ENCODE assay signal across 8 mouse cellular contexts in genomic region chr12:104939372-104940026, GRCm38 (mm10).
A peak's percentile ranks its signal among the peaks of the same experiment; 100 is the strongest.
DNase-seq lines count a peak whose midpoint lies in the region; ATAC-seq and TF ChIP-seq lines count a peak whose summit lies in the region.

No protein-coding gene starts in this region.

- no peaks in the 10 kb centered on the region for H3K36me3 ChIP-seq in ES-Bruce4 (ENCODE audit: control insufficient read depth, insufficient read depth, low read length, poor library complexity, severe bottlenecking)
- H3K36me3 ChIP-seq in liver, embryonic 13.5 days, result peaks cover 42% of the 10 kb centered on the region
- no peaks in the 10 kb centered on the region for H3K36me3 ChIP-seq in neural tube, embryonic 13.5 days
- no peaks in the 10 kb centered on the region for H3K36me3 ChIP-seq in stomach, postnatal 0 days (ENCODE audit: control insufficient read depth, insufficient read depth, low read length)

- H3K4me3 ChIP-seq in ES-Bruce4 (ENCODE audit: low read depth, low read length), result no peak overlapping the region
- no peak overlapping the region for H3K4me3 ChIP-seq in liver, embryonic 13.5 days (replicated peaks)
- no peak overlapping the region for H3K4me3 ChIP-seq in neural tube, embryonic 13.5 days
- H3K4me3 ChIP-seq in stomach, postnatal 0 days (ENCODE audit: low read depth, low read length), result no peak overlapping the region

- ATAC-seq in erythroblast, adult 5-6 weeks (replicated peaks; ENCODE audit: low FRiP score, poor library complexity, severe bottlenecking), result peak; percentile 80
- no peak; the same call in 1 of the 2 replicates for ATAC-seq in liver, embryonic 13.5 days (ENCODE audit: low read depth)
- peak; percentile 88; the same call in 1 of the 2 replicates for ATAC-seq in neural tube, embryonic 13.5 days (ENCODE audit: low read depth)
- ATAC-seq in stomach, postnatal 0 days (ENCODE audit: low FRiP score, low TSS enrichment), result peak; percentile 58

- no peak overlapping the region for H3K4me2 ChIP-seq in liver, embryonic 13.5 days
- H3K4me2 ChIP-seq in neural tube, embryonic 13.5 days, result 0 out of 2 replicates have a peak overlapping the region, but pooled peaks have one; percentile 11
- no peak overlapping the region for H3K4me2 ChIP-seq in stomach, postnatal 0 days (replicated peaks; ENCODE audit: low read depth)

- WGBS in liver, embryonic 13.5 days (ENCODE audit: insufficient replicate concordance), result 63% methylated on average over 13 of the region's 13 CpGs
- WGBS in neural tube, embryonic 13.5 days, result 22% methylated on average over 13 of the region's 13 CpGs
- 40% methylated on average over 13 of the region's 13 CpGs for WGBS in stomach, postnatal 0 days

- intact Hi-C loops in heart, postnatal 10 days (cut with DNase I), result loop anchor here (1.0 to 5.0 kb wide), 4 partner anchors 101 to 499 kb away; no protein-coding TSS in a partner anchor

- no peaks in the 10 kb centered on the region; the same call in 1 of the 2 replicates for H3K9me3 ChIP-seq in ES-Bruce4 (replicated peaks; ENCODE audit: control insufficient read depth, insufficient read depth, low read length, poor library complexity, severe bottlenecking)
- H3K9me3 ChIP-seq in liver, embryonic 13.5 days (replicated peaks), result no peaks in the 10 kb centered on the region
- 0 out of 2 replicates have a peak, but pooled peaks cover 4% of the 10 kb centered on the region for H3K9me3 ChIP-seq in neural tube, embryonic 13.5 days
- no peaks in the 10 kb centered on the region for H3K9me3 ChIP-seq in stomach, postnatal 0 days (ENCODE audit: control insufficient read depth, low read length)

- H3K9ac ChIP-seq in ES-Bruce4 (ENCODE audit: low read depth, poor library complexity, severe bottlenecking), result no peak overlapping the region
- H3K9ac ChIP-seq in liver, embryonic 13.5 days, result no peak overlapping the region
- no peak overlapping the region for H3K9ac ChIP-seq in neural tube, embryonic 13.5 days
- H3K9ac ChIP-seq in stomach, postnatal 0 days (ENCODE audit: low read length), result no peak overlapping the region

- peak; percentile 43 for DNase-seq in brain, embryonic 18.5 days (ENCODE audit: low read depth, low spot score)
- DNase-seq in heart, postnatal 10 days, result peak; percentile 76 to 86
- peak; percentile 79 to 81 for DNase-seq in kidney, postnatal 25 days
- DNase-seq in liver, embryonic 13.5 days, result peak; percentile 44
- peak; percentile 80 for DNase-seq in stomach, postnatal 0 days (ENCODE audit: low spot score)

- no peak overlapping the region for H3K27ac ChIP-seq in ES-Bruce4 (ENCODE audit: insufficient read depth, low read length)
- H3K27ac ChIP-seq in liver, embryonic 13.5 days, result no peak overlapping the region
- no peak overlapping the region for H3K27ac ChIP-seq in neural tube, embryonic 13.5 days (replicated peaks)
- H3K27ac ChIP-seq in stomach, postnatal 0 days (replicated peaks), result no peak overlapping the region

- H3K27me3 ChIP-seq in ES-Bruce4 (ENCODE audit: control insufficient read depth, insufficient read depth, low read length, poor library complexity, severe bottlenecking), result no peaks in the 10 kb centered on the region
- H3K27me3 ChIP-seq in liver, embryonic 13.5 days, result no peaks in the 10 kb centered on the region
- peaks cover 11% of the 10 kb centered on the region for H3K27me3 ChIP-seq in neural tube, embryonic 13.5 days
- no peaks in the 10 kb centered on the region for H3K27me3 ChIP-seq in stomach, postnatal 0 days (ENCODE audit: control insufficient read depth, insufficient read depth, low read length)

- TF ChIP-seq CTCF in ES-Bruce4 (IDR thresholded peaks at IDR 0.05; ENCODE audit: low read depth, low read length), result peak; percentile 95
- peak; percentile 96 for TF ChIP-seq CTCF in stomach, postnatal 0 days (IDR thresholded peaks at IDR 0.05; ENCODE audit: low read depth)

- TF ChIP-seq POLR2A in ES-Bruce4 (IDR thresholded peaks at IDR 0.05; ENCODE audit: insufficient read depth, low read length), result no peak

- 0 out of 2 replicates have a peak, but pooled peaks have one; percentile 30 for TF ChIP-seq EP300 in ES-Bruce4 (IDR thresholded peaks at IDR 0.05; ENCODE audit: insufficient read depth, low read depth, low read length)
- TF ChIP-seq EP300 in stomach, postnatal 0 days (optimal IDR thresholded peaks at IDR 0.05), result no peak

- H3K4me1 ChIP-seq in ES-Bruce4 (ENCODE audit: control insufficient read depth, insufficient read depth, low read length), result no peaks in the 10 kb centered on the region
- no peaks in the 10 kb centered on the region for H3K4me1 ChIP-seq in liver, embryonic 13.5 days (replicated peaks)
- H3K4me1 ChIP-seq in neural tube, embryonic 13.5 days (replicated peaks), result 0 out of 2 replicates have a peak, but pooled peaks cover 11% of the 10 kb centered on the region
- H3K4me1 ChIP-seq in stomach, postnatal 0 days (replicated peaks; ENCODE audit: control insufficient read depth, insufficient read depth), result no peaks in the 10 kb centered on the region
